Mouse (Mus musculus) granulocyte monocyte progenitor cell, adult 5-6 weeks (primary cell): ENCODE results near the gene Gm8159. TPM values are rescaled to one million over a fixed set of nuclear protein-coding genes. Genes with fewer than 3 reads are reported as not detected.
"Not testable (repeated sequence)": the region's sequence is repeated elsewhere in the genome, so short reads cannot be mapped to it uniquely, and the experiment has no call there.

ENCODE experiments used
- ATAC-seq: replicated peaks from 2 replicates; pipeline ENCODE4 v1.8.0; 2016; ENCODE audit warnings: mild to moderate bottlenecking, moderate TSS enrichment, inconsistent platforms; ENCODE audit not compliant: poor library complexity, severe bottlenecking
- total RNA-seq, 2 experiments: library from RNA; stranded (forward) in 1 of 2; stranded (reverse) in 1 of 2; fragments of 200-712, 200-1000 nt in 1 of 2; fragments of >200 nt in 1 of 2; fragmentation: Nextera tagmentation in 1 of 2; gene quantifications; 2 replicates each; pipeline ENCODE4 v1.2.3; 2014 to 2017

Gene Gm8159
- total RNA-seq (2014; fragmentation: Nextera tagmentation) (not detected in 2 replicates), total RNA-seq (2017) (not detected in 2 replicates)

DNA sequence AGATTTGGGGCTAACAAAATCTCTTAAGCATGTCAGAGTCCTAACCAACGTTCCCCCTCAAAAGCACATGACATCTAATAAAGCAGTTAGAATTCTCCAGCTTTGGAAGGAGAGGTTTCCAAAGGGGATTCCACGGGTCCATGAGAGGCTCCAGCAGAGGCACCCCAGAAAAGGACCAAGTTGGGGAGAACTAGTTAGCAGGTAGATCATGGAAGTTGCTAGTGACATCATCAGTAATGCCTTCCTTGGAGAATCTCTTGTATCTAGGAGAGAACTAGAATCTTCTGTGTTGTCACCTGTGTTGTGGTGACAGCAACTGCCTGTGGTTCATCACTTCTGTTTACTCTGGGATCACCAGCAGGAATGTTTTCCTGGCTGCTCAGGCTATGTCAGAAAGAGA is at the start of gene Gm8159:
Gm8159 (plus strand) TSS at position 301 of the 400 bp plus-strand sequence.
- not testable (repeated sequence) for ATAC-seq

DNA sequence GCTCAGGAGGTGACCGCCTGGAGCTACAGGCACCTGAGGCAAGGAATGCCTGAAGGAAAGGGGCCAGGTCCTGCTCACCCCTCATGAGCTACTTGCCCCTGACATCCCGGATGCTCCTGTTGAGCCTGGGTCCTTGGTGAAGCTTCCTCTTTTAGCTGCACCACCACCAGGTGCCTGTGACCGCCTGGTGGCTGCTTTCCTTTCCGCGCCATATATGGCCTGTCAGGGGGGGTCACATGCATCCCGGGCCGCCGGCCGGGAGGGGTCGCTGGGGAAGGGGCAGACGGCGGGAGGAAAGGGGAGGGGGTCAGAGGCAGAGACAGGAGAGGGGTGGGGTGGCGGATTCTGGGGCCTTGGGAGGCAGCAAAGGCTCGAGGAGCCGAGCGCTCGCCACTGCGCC is 17.2 kb downstream of the Gm8159 start:
- ATAC-seq = not testable (repeated sequence)

DNA sequence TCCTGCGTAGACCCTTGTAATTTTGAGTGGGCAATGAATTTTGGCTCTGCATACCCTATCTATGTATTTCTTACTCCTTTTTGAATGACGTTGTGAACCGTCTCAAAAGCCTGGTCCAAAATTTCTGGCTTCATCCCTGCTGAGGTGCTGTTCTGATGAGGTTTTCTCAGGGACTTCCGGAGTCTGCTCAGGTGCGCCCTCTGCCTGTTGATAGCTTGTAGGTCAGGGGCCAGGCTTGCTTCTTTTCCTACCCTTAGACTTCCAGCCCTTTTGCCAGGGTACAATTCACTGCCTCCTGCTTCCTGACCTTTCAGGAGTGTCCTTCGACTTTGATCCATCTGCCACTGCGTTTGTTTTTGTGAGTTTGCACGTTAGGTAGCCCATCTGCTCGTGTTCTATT is 18.2 kb downstream of the Gm8159 start:
- ATAC-seq = not testable (repeated sequence)

DNA sequence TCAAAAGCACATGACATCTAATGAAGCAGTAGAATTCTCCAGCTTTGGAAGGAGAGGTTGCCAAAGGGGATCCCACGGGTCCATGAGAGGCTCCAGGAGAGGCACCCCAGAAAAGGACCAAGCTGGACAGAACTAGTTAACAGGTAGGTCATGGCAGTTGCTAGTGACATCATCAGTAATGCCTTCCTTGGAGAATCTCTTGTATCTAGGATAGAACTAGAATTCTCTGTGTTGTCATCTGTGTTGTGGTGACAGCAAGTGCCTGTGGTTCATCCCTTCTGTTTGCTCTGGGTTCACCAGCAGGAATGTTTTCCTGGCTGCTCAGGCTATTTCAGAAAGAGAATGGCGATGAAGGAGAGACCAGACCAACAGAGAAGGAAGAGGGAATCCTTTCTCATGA is 31.7 kb downstream of the Gm8159 start, which contains the start of gene Gm3239:
Gm3239 (plus strand) TSS at position 301 of the 400 bp plus-strand sequence.
- ATAC-seq = not testable (repeated sequence)

Other genes starting within 250 kb of the Gm8159 start
- not detected in 2 replicates for gene Gm3159, start 234.8 kb upstream of the Gm8159 start, total RNA-seq (2014; fragmentation: Nextera tagmentation)
- not detected in 2 replicates for gene Gm3159, start 234.8 kb upstream of the Gm8159 start, total RNA-seq (2017)
- gene Gm3164, start 216.9 kb upstream of the Gm8159 start, total RNA-seq (2014; fragmentation: Nextera tagmentation) = not detected in 2 replicates
- not detected in 2 replicates for gene Gm3164, start 216.9 kb upstream of the Gm8159 start, total RNA-seq (2017)
- not detected in 2 replicates for gene Gm3173, start 201.4 kb upstream of the Gm8159 start, total RNA-seq (2014; fragmentation: Nextera tagmentation)
- not detected in 2 replicates for gene Gm3173, start 201.4 kb upstream of the Gm8159 start, total RNA-seq (2017)
- not detected in 2 replicates for gene Gm3182, start 150.6 kb upstream of the Gm8159 start, total RNA-seq (2014; fragmentation: Nextera tagmentation)
- not detected in 2 replicates for gene Gm3182, start 150.6 kb upstream of the Gm8159 start, total RNA-seq (2017)
- gene Gm3047, start 76.9 kb upstream of the Gm8159 start, total RNA-seq (2014; fragmentation: Nextera tagmentation) = not detected in 2 replicates
- gene Gm3047, start 76.9 kb upstream of the Gm8159 start, total RNA-seq (2017) = not detected in 2 replicates
- gene Gm3239, start 31.8 kb downstream of the Gm8159 start, total RNA-seq (2014; fragmentation: Nextera tagmentation) = not detected in 2 replicates
- gene Gm3239, start 31.8 kb downstream of the Gm8159 start, total RNA-seq (2017) = not detected in 2 replicates
- not detected in 2 replicates for gene Gm7876, start 76.9 kb downstream of the Gm8159 start, total RNA-seq (2014; fragmentation: Nextera tagmentation)
- not detected in 2 replicates for gene Gm7876, start 76.9 kb downstream of the Gm8159 start, total RNA-seq (2017)
- not detected in 2 replicates for gene Gm3252, start 94.4 kb downstream of the Gm8159 start, total RNA-seq (2014; fragmentation: Nextera tagmentation)
- not detected in 2 replicates for gene Gm3252, start 94.4 kb downstream of the Gm8159 start, total RNA-seq (2017)
- gene Gm9602, start 144.0 kb downstream of the Gm8159 start, total RNA-seq (2014; fragmentation: Nextera tagmentation) = not detected in 2 replicates
- gene Gm9602, start 144.0 kb downstream of the Gm8159 start, total RNA-seq (2017) = not detected in 2 replicates
- not detected in 2 replicates for gene Gm3269, start 205.8 kb downstream of the Gm8159 start, total RNA-seq (2014; fragmentation: Nextera tagmentation)
- not detected in 2 replicates for gene Gm3269, start 205.8 kb downstream of the Gm8159 start, total RNA-seq (2017)
- gene Gm3264, start 223.2 kb downstream of the Gm8159 start, total RNA-seq (2014; fragmentation: Nextera tagmentation) = not detected in 2 replicates
- not detected in 2 replicates for gene Gm3264, start 223.2 kb downstream of the Gm8159 start, total RNA-seq (2017)